8 mouse cellular contexts compared by ENCODE assay signal in the genomic region with DNA sequence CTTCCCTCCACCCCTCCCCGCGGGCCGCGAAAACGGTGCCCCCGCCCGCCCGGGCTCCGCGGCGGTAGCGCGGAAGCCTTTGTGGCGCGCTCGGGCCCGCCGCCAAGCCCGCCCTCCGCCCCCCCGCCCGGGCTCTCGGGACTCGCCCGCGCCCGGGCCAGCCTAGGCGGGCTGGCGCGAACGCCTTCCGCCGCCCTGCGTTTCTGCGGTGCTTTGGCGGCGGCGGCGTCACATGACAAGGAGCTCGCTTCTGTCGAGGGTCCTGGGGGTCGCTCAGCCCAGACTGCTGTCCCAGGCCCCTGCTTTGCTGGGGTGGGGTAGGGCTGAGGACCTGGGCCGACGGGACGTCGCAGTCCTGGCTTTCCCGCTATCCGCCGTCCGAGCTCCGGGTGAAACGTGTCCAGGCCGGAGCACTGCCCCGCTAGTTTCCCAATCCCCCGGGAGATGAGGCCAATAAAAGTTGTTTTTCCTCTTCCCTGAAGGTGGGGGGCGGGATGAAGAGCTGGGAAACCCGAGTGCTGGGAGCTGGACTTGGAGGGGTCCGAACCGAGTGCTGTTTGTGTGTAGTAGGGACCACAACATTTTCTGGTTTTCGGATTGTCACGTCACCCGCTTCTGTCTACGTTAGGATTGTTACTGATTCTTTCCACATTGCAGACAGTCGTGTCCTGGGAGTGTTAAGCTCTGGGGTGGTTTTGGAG. TPM values are rescaled to one million over a fixed set of nuclear protein-coding genes. Genes with fewer than 3 reads are reported as not detected.
DNase-seq lines count a peak whose midpoint lies in the region; ATAC-seq lines count a peak whose summit lies in the region.

No protein-coding gene starts in this region.

- no peaks in the 10 kb centered on the region for H3K27me3 ChIP-seq in hindbrain, embryonic 15.5 days

- H3K9me3 ChIP-seq in hindbrain, embryonic 15.5 days, result no peaks in the 10 kb centered on the region

- H3K27ac ChIP-seq in hindbrain, embryonic 15.5 days (replicated peaks), result peak overlapping the region; percentile 98

- WGBS in hindbrain, embryonic 15.5 days, result under 1% methylated on average over 39 of the region's 64 CpGs

- H3K36me3 ChIP-seq in hindbrain, embryonic 15.5 days, result no peaks in the 10 kb centered on the region

- peak overlapping the region; percentile 96 for H3K4me3 ChIP-seq in hindbrain, embryonic 15.5 days

- H3K9ac ChIP-seq in hindbrain, embryonic 15.5 days, result peak overlapping the region; percentile 94

- DNase-seq in NIH3T3 (ENCODE audit: low read depth), result peak; percentile 83
- DNase-seq in cerebellum, postnatal 10 days, result peak; percentile 80 to 83
- peak; percentile 37 to 45 for DNase-seq in frontal cortex, postnatal 36 days (ENCODE audit: low spot score in 2 of 2)
- peak; percentile 56 for DNase-seq in layer of hippocampus, postnatal 36 days
- peak; percentile 69 for DNase-seq in lung, postnatal 14 days
- peak; percentile 76 for DNase-seq in ovary, postnatal 36 days (ENCODE audit: low spot score)
- DNase-seq in thymus, postnatal 25 days, result peak; percentile 64

- ATAC-seq in hindbrain, embryonic 15.5 days (ENCODE audit: low FRiP score, low read depth), result peak; percentile 35

- H3K4me1 ChIP-seq in hindbrain, embryonic 15.5 days (replicated peaks), result peaks cover 30% of the 10 kb centered on the region

- peak overlapping the region; percentile 76 for H3K4me2 ChIP-seq in hindbrain, embryonic 15.5 days

RNA-seq across cellular contexts. Expression of a gene that starts 46.6 kb away (rescaled TPM):
- 28.9 and 30.9 TPM in 2 replicates for polyA plus RNA-seq in hindbrain, embryonic 15.5 days (2015; fragmentation: Nextera tagmentation; extraction: Ambion mirVana)
- total RNA-seq in layer of hippocampus, postnatal 36 days (2021), result 10 to 100 TPM; 56.8 to 67.8 TPM

Comparison
In these comparisons a context has a peak if more than half of its experiments do, and no peak if none do; other contexts are left out.
1. Peak in every context shown above with its lines: DNase-seq, ATAC-seq, H3K4me3 ChIP-seq and H3K27ac ChIP-seq.